Mouse (Mus musculus): Measurements from ENCODE around the gene Foxp4.
"Not testable (repeated sequence)": the region's sequence is repeated elsewhere in the genome, so short reads cannot be mapped to it uniquely, and the experiment has no call there.

Foxp4 gene

DNA sequence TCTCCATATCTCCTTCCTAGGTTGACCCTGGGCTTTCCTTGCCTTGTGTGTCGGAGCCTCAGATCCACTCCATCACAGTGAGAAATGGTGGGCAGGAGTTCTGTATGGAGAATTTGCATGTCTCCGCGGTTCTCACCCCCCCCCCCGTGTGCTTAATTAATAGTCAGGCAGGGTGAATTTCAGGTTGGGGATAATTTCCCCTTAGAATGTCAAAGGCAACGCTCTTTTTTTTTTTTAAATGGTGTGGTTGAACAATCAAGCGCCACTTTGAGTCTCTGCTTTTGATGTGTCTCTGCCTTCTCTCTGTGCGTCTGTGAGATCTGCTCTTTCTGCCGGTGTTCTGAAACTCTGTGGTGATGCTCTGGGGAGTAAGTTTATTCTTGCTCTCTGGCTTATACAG lies 69.5 kb downstream of the Foxp4 start:
- no peak for DNase-seq (ENCODE audit: low read depth, low spot score)

DNA sequence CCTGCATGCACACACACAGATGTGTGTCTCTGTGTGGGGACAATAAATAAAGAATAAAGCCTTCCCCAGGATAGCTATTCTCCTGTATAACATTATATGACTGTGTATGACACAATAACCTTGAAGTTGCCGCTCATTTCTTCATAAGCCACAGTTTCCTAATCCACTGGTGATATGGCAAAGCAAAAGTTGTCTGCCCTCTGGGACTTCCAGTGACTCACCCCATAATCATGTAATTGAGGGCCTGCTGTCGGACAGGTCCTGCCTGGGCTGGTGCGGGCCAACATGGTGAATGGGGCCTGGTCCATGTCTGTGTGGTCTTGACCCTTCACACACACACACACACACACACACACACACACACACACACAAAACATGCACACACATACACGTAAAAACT lies 70.7 kb downstream of the Foxp4 start:
- no peak for DNase-seq (ENCODE audit: low read depth, low spot score)

DNA sequence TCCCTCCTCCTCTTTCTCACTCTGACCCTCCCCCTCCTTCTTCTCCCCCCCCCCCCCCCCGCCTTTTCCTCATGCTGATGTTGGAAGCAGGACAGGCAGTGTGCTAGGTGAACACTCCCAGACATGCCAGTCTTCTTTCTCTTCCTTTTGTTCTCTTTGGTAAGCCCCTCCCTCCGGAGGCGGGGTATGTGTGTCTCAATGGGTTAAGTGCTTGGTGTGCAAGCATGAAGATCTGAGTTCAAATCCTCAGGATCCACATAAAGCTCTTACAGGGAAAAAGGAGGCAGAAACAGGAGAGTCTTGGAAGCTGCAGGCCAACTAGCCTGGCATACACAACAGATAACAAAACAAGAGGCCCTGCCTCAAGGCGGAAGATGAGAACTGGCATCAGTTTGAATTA lies 71.1 kb downstream of the Foxp4 start:
- no peak for DNase-seq (ENCODE audit: low read depth, low spot score)

DNA sequence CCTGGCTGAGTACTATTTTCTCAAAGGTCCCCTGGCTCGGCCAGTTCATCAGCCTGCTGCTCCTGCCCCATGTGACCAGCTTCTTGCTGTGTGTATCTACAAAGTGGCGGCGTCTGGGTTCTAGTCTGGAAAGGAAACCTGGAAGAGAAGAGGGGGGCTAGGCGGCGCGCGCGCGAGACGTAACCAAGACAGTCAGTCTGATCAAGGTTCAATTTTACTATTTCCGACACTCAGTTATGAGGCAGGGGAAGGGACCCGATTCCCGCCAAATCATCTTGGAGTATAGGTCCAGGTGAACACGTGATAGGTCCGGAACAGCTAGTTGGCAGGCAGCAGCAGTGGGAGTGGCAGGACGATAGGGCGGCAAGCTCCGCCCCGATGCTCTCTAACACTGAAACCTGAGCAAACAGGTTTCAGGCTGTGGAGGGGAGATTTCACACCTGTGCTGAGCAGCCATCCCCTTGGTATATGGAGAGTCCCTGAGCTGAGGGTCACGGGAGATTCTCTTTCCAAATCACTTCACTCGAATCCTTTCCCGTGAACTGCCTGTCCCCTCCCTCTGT lies 72.6 kb downstream of the Foxp4 start:
- DNase-seq (ENCODE audit: low read depth, low spot score): not testable (repeated sequence)

DNA sequence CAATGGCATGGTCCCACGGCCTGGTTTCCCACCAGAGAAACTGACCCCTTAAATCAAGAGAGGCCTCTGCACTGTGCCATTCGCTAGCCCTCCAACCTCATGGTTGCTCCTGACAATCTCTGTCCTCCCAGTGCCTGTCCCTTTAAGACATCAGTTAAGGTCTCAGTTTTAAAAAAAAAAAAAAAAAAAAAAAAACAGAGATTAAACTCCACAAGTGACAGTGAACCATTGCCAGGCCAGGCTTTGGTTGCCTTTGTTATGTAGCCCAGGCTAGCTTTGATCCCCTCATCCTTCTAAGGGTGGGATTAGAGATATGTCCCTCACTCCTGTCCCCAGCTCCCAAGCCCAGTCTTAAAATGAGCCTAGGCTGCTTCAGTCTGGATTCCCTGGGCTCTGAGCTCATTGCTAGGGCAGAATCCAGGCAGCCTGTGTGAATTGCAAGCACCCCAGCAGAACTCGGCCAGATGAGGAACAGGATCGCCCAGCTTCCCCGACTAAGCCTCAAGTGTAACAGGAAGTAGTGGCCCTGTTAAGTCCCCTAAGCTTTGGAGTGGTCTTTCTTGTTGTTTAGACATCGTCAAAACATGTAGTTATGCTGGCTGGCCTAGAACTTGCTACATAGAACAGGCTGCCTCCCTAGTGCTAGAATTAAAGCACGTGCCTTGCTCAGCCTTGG lies 73.7 kb downstream of the Foxp4 start:
- DNase-seq (ENCODE audit: low read depth, low spot score): no peak

DNA sequence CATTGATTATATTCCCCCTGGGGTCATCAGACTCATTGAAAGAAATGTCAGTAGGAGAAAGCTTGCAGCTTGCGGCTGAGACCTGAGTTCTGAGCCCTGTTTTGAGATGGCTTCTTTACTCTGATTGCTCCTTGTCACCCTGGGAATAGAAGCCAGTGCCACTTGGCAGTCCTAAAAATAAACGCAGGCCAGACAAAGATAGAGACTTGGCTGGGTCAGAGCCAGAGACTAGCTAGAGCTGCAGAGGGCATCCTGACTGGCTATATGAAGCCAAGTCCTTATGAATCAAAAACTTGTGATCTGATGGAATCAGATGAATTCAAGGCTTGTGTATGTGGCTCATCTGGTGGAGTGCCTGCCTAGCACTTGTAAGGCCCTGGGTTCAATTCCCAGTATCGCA lies 74.4 kb downstream of the Foxp4 start:
- no peak for DNase-seq (ENCODE audit: low read depth, low spot score)

DNA sequence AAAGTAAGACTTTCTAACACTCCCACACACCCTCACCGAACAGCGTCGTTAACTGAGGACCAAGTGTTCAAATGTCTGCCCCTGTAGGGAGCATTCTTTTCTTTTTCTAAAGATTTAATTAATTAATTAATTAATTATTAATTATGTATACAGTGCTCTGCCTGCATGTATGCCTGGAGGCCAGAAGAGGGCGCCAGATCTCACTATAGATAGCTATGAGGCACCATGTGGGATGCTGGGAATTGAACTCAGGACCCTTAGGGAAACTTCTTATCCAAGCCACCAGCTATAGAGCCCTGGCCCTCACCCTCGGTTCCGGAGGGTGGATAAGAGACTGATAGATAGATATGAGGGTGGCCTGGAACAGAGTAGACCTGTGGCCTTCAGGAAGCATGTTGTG lies 76.5 kb downstream of the Foxp4 start:
- DNase-seq (ENCODE audit: low read depth, low spot score): no peak

DNA sequence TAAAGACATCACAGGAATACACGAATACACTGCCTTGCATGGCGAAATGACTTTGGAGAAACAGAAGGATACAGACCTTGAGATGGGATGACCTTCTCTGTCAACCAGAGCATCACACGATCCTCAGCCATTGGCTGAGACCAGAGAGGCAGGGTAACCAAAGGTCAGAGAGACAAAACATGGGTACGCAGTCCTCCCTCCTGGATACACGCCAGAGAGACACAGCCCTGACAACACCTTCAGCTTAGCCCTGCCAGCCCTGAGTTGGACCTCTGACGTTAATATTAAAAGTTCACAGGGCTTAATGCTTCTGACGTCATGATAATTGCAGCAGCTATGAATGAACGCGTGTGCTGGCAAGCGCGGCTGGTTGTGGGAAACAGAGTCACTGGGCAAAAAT lies 78.8 kb downstream of the Foxp4 start:
- DNase-seq (ENCODE audit: low read depth, low spot score): no peak

DNA sequence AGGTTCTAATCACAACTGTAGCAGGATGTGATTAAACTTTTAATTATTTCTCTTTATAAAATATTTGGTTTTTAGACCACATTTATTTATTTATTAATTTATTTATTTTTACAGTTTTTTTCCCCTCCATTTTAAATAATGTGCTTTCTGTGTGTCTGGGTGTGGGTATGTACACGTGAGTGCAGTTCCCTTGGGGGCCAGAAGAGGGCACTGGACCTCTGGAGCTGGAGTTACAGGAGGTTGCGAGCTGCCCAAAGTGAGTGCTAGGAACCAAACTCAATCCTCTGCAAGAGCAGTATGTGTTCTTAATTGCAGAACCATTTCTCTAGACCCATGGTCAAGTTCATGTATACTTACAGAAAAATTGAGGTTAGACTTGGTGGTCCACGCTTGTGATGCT lies 81.0 kb downstream of the Foxp4 start:
- no peak for DNase-seq (ENCODE audit: low read depth, low spot score)

DNA sequence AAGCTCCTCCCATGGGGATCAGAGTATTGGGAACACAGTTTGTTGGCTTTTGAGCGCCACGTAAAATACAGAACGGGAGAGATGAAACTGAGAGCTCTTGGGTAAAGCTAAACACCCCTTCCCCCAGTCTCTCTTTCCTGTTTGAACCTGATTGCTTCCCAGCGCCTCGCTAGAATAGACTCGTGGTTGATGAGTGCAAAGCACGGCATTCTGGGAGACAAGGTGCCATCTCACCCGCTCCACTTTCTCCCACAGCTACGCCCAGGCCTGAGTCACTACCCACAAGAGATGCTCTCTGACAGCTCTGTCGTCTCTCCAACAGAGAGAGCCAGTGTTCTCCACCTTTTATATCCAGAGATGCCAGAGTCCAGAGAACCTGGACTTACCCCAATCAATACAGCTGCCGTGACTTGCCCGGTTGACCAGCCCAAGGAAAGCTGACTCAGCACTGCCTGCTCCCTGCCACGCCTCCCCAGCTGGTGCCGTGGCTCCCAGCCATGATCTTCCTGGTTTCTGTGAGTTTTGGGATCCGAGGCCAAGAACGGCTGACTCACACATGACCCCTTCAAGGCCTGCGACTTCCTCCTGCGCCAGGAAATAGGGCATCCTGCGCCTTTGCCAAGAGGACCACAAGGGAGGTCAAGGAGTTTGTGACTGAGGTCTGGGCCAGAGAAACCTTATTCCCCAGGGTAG lies 82.4 kb downstream of the Foxp4 start:
- DNase-seq (ENCODE audit: low read depth, low spot score): no peak

DNA sequence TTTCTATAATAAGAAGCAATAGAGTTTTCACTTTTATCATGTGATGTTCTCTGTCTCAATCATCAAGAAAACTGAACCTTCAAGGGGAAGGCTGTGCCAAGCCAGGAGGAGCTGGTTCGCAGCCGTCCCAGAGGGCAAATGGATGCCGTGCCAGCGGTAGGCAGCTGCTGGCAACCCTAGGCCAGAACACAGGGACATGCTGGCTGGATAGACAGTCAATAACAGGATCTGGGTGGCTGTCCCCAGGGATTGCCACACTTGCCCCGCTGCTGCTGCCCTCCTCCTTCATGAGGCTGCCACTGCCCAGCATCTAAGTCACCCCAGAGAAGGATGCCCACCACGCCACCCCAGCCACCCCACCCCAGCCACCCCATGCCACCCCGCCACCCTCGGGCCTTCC lies 82.9 kb downstream of the Foxp4 start:
- no peak for DNase-seq (ENCODE audit: low read depth, low spot score)

DNA sequence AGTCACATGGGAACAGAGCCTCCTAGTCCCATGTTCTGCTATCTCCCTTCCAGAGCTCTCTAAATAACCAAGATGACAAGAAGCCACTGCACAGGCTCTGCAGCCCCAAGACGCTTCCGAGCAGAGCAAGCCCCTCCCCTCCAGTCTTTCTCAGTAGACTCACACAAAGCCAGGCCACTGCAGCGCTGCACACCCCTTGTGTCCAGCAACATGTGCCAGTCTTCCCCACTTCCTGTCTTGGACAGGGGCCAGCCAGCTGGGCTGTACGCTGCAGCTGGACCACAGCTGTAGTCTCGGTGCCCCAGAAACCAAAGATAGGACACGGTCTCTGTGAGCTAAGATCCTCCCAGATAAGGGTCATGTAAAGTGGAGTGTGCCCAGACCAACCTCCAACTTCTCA lies 86.6 kb downstream of the Foxp4 start:
- DNase-seq (ENCODE audit: low read depth, low spot score): no peak

DNA sequence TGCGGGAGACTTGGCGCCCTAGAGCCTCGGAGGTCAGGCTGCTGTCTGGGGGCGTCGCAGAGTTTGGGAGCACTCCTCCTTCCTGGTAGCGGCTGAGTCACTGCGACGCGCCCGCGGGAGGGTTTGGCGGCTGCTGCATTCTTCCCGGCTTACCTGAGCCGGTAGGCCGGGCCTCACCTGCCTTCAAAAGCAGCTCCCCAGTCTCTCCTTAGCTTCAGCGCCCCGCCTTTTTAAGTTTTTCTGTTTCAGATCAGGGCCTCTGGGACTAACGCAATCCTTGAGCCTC lies 90.0 kb downstream of the Foxp4 start, which contains the start of gene Mdfi:
TSS of gene Mdfi (minus strand) at position 210 of the 286 bp plus-strand sequence.
- no peak for DNase-seq (ENCODE audit: low read depth, low spot score)

DNA sequence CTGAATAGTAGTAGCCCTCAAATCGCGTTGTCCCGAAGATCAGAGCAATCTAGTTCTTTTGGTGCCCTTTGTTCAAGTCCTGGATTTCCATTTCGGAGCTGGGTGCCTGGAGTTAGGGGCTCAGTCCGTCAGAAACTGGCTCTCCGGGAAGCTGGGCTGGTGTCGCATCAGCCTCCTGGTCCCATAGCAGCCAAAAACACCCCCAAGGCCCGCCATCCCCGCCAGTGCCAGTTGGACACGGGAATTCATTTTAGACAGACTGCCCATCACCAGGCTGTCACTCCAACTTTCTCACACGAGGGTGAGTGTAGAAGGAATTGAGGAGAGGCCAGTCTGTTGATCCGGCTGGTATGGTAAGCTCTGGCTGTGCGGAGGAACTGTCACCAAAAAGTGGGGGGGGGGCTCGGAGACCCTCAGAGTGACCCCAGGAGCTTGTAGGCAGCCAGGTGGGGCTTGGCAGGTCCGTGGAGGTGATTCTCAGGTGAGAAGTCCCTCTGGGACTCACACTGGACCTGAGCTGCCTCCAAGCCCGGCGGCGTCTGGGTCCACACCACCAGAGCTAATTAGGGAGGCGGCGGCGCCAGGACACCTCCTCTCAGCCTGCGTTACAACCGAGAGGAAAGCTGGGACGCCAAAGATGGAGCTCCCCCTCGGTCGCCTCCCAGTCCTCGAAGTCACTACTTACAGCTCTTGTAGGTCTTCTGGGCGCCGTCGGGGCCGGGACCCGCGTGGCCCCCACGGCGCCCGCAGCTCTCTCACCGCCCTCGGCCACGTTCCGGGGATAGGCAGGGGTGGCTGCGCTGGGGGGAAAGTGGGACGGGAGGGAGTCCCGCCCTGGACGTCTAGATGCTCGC lies 90.6 kb downstream of the Foxp4 start:
- no peak for DNase-seq (ENCODE audit: low read depth, low spot score)

DNA sequence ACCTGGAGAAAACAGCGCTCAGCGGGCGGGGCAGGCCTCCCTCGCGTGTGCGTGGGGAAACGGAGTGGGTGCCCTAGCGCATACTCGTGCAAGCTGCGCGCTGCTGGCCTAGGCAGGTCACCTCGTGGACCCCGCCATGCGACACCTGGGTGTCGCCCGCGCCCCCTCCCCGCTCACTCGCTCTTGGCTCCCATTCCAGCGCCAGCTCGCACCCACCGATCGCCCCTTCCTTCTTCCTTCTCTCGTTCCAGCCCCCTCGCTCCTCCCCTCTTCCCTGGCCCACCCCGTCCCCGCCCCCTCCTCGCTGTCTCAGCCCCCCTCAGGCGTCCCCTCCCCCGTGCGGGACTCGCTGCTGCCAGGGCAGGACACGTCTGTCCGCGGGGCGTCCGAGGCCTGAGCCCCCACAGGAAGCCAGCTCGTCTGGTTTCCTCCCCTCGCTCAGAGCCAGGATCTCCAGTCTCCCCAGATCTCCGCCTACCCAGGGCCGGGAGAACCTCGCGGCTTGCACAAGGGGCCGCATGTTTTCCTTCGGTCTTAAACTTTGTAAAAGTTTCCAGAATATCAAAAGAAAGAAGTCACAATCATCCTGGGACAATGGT lies 91.3 kb downstream of the Foxp4 start:
- DNase-seq (ENCODE audit: low read depth, low spot score): peak; percentile 69

DNA sequence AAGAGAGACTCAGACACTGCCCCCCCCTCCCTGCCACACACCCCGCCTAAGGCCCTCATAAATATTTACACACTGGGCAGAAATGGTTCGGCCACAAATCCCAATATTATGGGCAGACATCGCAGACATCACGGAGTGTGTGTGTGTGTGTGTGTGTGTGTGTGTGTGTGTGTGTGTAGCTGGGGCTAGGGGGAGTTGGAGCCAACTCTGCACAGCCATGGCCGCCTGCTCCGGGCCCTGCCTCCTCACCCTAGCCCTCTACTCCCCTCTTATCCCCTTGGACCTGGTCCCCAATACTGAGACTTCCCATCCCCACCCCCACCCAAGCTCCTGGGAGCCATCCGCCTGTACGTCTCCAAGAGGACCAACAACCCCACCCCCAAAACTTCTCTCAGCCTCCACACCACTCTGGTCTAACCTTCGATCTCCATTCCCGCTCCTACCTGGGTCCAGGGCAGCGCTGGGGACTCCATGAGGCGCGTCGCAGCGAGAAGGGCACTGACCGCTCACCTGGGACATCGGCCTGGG lies 91.9 kb downstream of the Foxp4 start:
- DNase-seq (ENCODE audit: low read depth, low spot score): no peak

DNA sequence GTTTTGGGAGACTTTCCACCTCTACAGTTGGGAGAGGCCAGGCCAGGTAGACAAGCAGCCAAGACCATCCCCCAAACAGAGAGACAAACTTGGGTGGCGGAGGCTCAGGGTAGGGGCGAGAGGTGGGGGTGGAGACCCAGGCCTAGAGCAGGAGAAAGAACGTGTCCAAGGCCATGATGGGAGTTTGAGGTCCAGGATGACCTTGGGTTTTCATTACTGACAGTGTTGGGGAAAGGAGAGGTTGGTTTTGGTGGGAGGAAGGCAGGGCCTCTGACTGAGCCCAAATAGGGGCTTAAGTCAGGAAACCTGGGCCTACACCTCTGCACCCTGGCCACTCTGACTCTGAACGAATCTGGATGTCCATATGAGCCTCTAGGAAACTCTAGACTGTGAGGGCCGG lies 92.7 kb downstream of the Foxp4 start:
- no peak for DNase-seq (ENCODE audit: low read depth, low spot score)

DNA sequence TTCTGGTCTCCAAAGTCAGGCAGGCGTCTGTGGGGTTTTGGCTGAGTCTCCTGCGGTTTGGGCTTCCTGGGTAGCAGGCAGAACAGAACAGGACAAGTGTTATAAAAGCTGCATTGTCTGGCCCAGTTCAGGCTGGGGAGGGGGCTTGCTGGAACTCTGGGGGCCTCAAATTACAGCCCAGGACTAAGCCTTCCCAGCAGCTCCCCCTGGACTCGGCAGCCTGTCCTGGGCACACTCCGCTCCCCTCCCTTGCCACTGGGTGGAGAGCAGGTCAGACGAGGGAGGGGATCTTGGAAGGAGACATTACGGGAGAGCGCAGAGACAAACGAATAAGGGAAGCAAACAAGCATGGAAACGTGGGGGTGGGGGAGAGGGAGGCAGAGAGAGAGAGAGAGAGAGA lies 93.3 kb downstream of the Foxp4 start:
- no peak for DNase-seq (ENCODE audit: low read depth, low spot score)

DNA sequence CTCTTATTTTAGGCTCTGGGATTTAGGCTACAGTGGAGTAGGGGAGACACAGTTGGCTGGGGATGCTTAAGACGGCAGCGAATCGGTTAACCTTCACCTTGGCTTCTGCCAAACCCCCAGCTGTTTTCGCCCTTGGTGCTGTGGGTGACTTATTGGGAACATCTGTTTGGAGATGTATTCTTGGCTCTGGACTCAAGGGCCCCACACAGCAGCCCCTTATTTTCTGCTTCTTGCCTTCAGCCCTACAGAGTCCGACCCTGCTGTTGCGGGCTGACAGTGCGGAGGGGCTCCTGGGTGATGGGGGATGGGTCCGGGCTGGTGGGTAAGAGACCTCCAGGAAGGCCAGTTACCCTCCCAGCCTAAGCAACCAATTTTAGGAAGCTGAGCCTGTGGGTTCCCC lies 103.1 kb downstream of the Foxp4 start:
- no peak for DNase-seq (ENCODE audit: low read depth, low spot score)

DNA sequence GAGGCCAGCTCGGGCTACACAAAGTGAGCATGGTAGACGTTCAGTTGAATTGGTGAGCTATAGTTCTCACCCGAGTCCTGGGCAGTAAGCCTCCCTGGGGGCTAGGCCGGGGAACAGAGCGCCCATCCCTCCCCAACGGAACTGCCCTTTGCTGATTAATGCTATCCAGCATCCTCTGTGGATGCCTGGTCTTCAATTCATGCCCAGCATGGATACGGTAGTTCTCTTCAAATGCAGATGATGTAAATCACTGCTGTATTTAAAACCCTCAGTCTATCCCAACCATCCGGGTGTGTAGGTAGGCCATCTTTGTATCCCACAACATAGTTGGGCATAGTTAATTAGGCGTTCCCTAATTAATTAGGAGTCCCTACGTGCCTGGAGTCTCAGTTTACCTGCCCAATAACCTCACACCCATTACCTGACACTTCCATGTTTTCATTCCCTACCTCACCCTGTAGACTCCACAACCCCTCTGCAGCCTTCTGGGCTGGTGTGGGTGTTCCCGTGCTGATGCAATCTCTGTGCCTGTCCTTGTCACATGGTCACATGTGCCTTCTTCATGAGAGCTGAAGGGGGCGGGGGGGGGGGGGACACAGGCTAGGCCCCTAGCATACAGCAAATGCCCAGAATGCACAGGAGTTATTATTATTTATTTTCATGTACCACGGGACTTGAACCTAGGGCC lies 106.3 kb downstream of the Foxp4 start:
- no peak for DNase-seq (ENCODE audit: low read depth, low spot score)

Data from embryo, embryonic 11.5 days (tissue).